In genomic region chr11:108447148-108447547, GRCm38 (mm10) we compare ENCODE assay signal across 8 mouse cellular contexts. TPM values are rescaled to one million over a fixed set of nuclear protein-coding genes. Genes with fewer than 3 reads are reported as not detected.
A peak's percentile ranks its signal among the peaks of the same experiment; 100 is the strongest.
DNase-seq lines count a peak whose midpoint lies in the region; ATAC-seq and TF ChIP-seq lines count a peak whose summit lies in the region.

No protein-coding gene starts in this region.

- H3K4me3 ChIP-seq in heart, postnatal 0 days (ENCODE audit: low read depth, low read length) = no peak overlapping the region
- no peak overlapping the region for H3K4me3 ChIP-seq in midbrain, embryonic 10.5 days
- no peak overlapping the region for H3K4me3 ChIP-seq in midbrain, embryonic 11.5 days (ENCODE audit: low read depth, low read length)

- H3K9ac ChIP-seq in heart, postnatal 0 days (replicated peaks; ENCODE audit: low read depth, low read length) = no peak overlapping the region
- H3K9ac ChIP-seq in midbrain, embryonic 11.5 days (ENCODE audit: low read length) = no peak overlapping the region

- no peak overlapping the region for H3K27ac ChIP-seq in heart, postnatal 0 days (ENCODE audit: low read depth)
- H3K27ac ChIP-seq in midbrain, embryonic 10.5 days (replicated peaks) = no peak overlapping the region
- H3K27ac ChIP-seq in midbrain, embryonic 11.5 days (ENCODE audit: low read depth, low read length) = no peak overlapping the region

- peak; percentile 40 for TF ChIP-seq CTCF in heart, postnatal 0 days (IDR thresholded peaks at IDR 0.05; ENCODE audit: low read depth)

- no peak for DNase-seq in heart, postnatal 0 days (ENCODE audit: low spot score)
- no peak for DNase-seq in heart, adult 8-10 months (ENCODE audit: low spot score)
- peak; percentile 28 for DNase-seq in midbrain, embryonic 10.5 days (ENCODE audit: low spot score)
- DNase-seq in midbrain, embryonic 11.5 days (ENCODE audit: low spot score, missing footprints) = no peak
- DNase-seq in R1 (ENCODE audit: low read depth, low spot score) = peak; percentile 44
- peak; percentile 29 for DNase-seq in retina, postnatal 1 day
- no peak for DNase-seq in frontal cortex, postnatal 14 days (ENCODE audit: low spot score in 2 of 2)
- DNase-seq in heart, postnatal 25 days (ENCODE audit: low spot score) = no peak

- H3K9me3 ChIP-seq in heart, postnatal 0 days (replicated peaks; ENCODE audit: control insufficient read depth, low read length) = peaks cover 5% of the 10 kb centered on the region; the same call in 1 of the 2 replicates
- 0 out of 2 replicates have a peak, but pooled peaks cover 8% of the 10 kb centered on the region for H3K9me3 ChIP-seq in midbrain, embryonic 10.5 days (replicated peaks)
- H3K9me3 ChIP-seq in midbrain, embryonic 11.5 days (ENCODE audit: control insufficient read depth, low read length) = no peaks in the 10 kb centered on the region; the same call in 1 of the 2 replicates

- no peak for ATAC-seq in heart, postnatal 0 days (ENCODE audit: insufficient read depth, low read depth)
- ATAC-seq in midbrain, embryonic 11.5 days (ENCODE audit: low FRiP score) = no peak

- intact Hi-C loops in heart, postnatal 25 days (cut with DNase I) = loop anchor here (5.0 kb wide), 1 partner anchor 730 kb away; no protein-coding TSS in a partner anchor

- no peak overlapping the region for H3K4me2 ChIP-seq in heart, postnatal 0 days (ENCODE audit: low read depth, low read length)
- H3K4me2 ChIP-seq in midbrain, embryonic 11.5 days = no peak overlapping the region

- H3K36me3 ChIP-seq in heart, postnatal 0 days (replicated peaks; ENCODE audit: control insufficient read depth, insufficient read depth, low read length) = no peaks in the 10 kb centered on the region
- peaks cover 14% of the 10 kb centered on the region for H3K36me3 ChIP-seq in midbrain, embryonic 10.5 days
- H3K36me3 ChIP-seq in midbrain, embryonic 11.5 days (ENCODE audit: control insufficient read depth, insufficient read depth, low read length) = no peaks in the 10 kb centered on the region

- TF ChIP-seq EP300 in heart, postnatal 0 days (IDR thresholded peaks at IDR 0.05; ENCODE audit: low read depth) = no peak

- no peaks in the 10 kb centered on the region for H3K4me1 ChIP-seq in heart, postnatal 0 days (ENCODE audit: control insufficient read depth, insufficient read depth)
- H3K4me1 ChIP-seq in midbrain, embryonic 10.5 days = peaks cover 9% of the 10 kb centered on the region
- H3K4me1 ChIP-seq in midbrain, embryonic 11.5 days (ENCODE audit: control insufficient read depth, insufficient read depth, low read length) = peaks cover 3% of the 10 kb centered on the region; the same call in 1 of the 2 replicates

- no peaks in the 10 kb centered on the region for H3K27me3 ChIP-seq in heart, postnatal 0 days (ENCODE audit: control insufficient read depth, insufficient read depth, low read length)
- no peaks in the 10 kb centered on the region for H3K27me3 ChIP-seq in midbrain, embryonic 10.5 days (ENCODE audit: low read depth, poor library complexity, severe bottlenecking)
- H3K27me3 ChIP-seq in midbrain, embryonic 11.5 days (ENCODE audit: control insufficient read depth, insufficient read depth, low read length) = no peaks in the 10 kb centered on the region

RNA-seq across cellular contexts. Expression of gene Cep112, which starts 22.2 kb away (rescaled TPM):
- 0.46 and 1.2 TPM in 2 replicates for total RNA-seq in heart, postnatal 0 days (2014; rRNA removed; ENCODE audit: low replicate concordance)
- polyA plus RNA-seq in heart, postnatal 0 days (2015; fragmentation: Nextera tagmentation; extraction: Ambion mirVana) = 5.0 and 5.8 TPM in 2 replicates
- total RNA-seq in heart, adult 8-10 months (2022) = 10 to 100 TPM in 3 of 4 experiments, 1 to 10 TPM in 1; 9.3 to 12.4 (median 11.4) TPM
- polyA plus RNA-seq in midbrain, embryonic 10.5 days (2016; fragmentation: Nextera tagmentation; extraction: Ambion mirVana) = 13.3 and 15.6 TPM in 2 replicates
- 21.3 and 28.5 TPM in 2 replicates for polyA plus RNA-seq in midbrain, embryonic 11.5 days (2014; fragmentation: Nextera tagmentation; extraction: Ambion mirVana)
- 10 to 100 TPM; 11.5 to 11.8 TPM for total RNA-seq in heart, postnatal 25 days (2021)

Comparison
In these comparisons a context has a peak if more than half of its experiments do, and no peak if none do; other contexts are left out.
1. DNase-seq: peak in midbrain, embryonic 10.5 days (single experiment), R1 (single experiment) and retina, postnatal 1 day (single experiment); none in heart, postnatal 0 days (single experiment), heart, adult 8-10 months (single experiment), midbrain, embryonic 11.5 days (single experiment), frontal cortex, postnatal 14 days (0 of 2) and heart, postnatal 25 days (single experiment).